9 mouse cellular contexts compared by ENCODE assay signal in the genomic region with DNA sequence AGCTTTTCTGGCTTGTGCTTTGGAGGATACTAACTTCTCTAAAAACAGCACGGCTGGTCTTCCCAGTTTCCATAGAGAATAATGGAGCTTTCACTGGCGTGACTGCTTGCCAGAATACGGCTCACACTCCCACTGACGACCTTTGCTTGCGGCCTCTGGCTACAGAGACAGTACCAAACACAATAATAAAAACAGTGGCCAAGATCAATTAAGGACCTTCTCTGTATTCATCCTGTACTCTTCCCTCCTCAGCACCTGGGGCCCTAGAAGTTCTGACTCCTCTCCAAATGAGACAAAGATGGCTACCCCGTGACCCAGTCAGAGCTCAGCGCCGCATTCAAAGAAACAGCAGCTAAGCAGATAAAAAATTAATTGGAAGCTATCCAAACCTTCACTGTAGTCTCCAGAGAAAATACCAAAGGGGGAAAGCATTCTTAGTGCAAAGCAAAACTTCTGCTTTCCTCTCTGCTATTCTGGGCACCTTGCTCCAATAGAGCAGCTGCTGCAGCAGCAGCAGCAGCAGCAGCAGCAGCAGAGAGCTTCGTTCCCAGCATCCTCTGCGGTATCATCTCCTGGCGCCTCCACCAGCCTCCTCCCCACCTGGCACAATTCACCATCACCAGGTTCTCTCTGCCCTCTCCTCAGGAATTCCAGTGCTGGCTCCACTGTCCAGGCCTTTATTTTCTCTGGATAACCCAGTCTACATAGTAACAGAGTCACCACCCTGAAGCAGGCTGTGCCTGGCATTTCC. TPM values are rescaled to one million over a fixed set of nuclear protein-coding genes. Genes with fewer than 3 reads are reported as not detected.
DNase-seq lines count a peak whose midpoint lies in the region; ATAC-seq and TF ChIP-seq lines count a peak whose summit lies in the region.
"Had no signal": no experiment of that assay in that cellular context is flagged by ENCODE, and none has a peak within 500 bp of the region (broad histone marks: within the 10 kb centered on the region; RNA-seq: fewer than 3 reads in every experiment).

No protein-coding gene starts in this region.

- no peaks in the 10 kb centered on the region for H3K9me3 ChIP-seq in hindbrain, embryonic 15.5 days

- peak; percentile 74 for ATAC-seq in hindbrain, embryonic 15.5 days (ENCODE audit: low FRiP score, low read depth)

- peak overlapping the region; percentile 7; the same call in 1 of the 2 replicates for H3K4me2 ChIP-seq in hindbrain, embryonic 15.5 days

- TF ChIP-seq CTCF in lung, adult 2 months (IDR thresholded peaks at IDR 0.05; ENCODE audit: insufficient read depth, low read length) = no peak
- TF ChIP-seq CTCF in olfactory bulb, adult 2 months (IDR thresholded peaks at IDR 0.05; ENCODE audit: insufficient read depth, low read depth, low read length) = no peak

- peak overlapping the region; percentile 66 for H3K27ac ChIP-seq in hindbrain, embryonic 15.5 days (replicated peaks)
- peak overlapping the region; percentile 37 for H3K27ac ChIP-seq in olfactory bulb, adult 2 months (ENCODE audit: insufficient read depth, low read depth, low read length)

- no peak for TF ChIP-seq POLR2A in lung, adult 2 months (IDR thresholded peaks at IDR 0.05; ENCODE audit: borderline replicate concordance, extremely low read depth, low read depth, low read length)
- no peak for TF ChIP-seq POLR2A in olfactory bulb, adult 2 months (IDR thresholded peaks at IDR 0.05; ENCODE audit: insufficient read depth, low read depth, low read length)

- no peaks in the 10 kb centered on the region for H3K27me3 ChIP-seq in hindbrain, embryonic 15.5 days

- peaks cover 9% of the 10 kb centered on the region for H3K4me1 ChIP-seq in lung, adult 2 months (ENCODE audit: control insufficient read depth, insufficient read depth, low read length)
- H3K4me1 ChIP-seq in hindbrain, embryonic 15.5 days (replicated peaks) = peaks cover 23% of the 10 kb centered on the region; the same call in 1 of the 2 replicates
- peaks cover 2% of the 10 kb centered on the region; the same call in 1 of the 2 replicates for H3K4me1 ChIP-seq in olfactory bulb, adult 2 months (ENCODE audit: control insufficient read depth, insufficient read depth, low read length)

- peak; percentile 12 to 44 for DNase-seq in cerebellum, postnatal 14 days
- no peak for DNase-seq in cerebellum, adult 9-10 months
- DNase-seq in lung, adult 18-20 months = peak; percentile 23 to 32
- no peak for DNase-seq in lung, adult 2 months
- no peak for DNase-seq in thymus, adult 18-20 months
- DNase-seq in adrenal gland, postnatal 25 days = no peak

- H3K36me3 ChIP-seq in hindbrain, embryonic 15.5 days = no peaks in the 10 kb centered on the region

- WGBS in lung, adult 2 months = 51% methylated on average over 11 of the region's 11 CpGs
- 37% methylated on average over 11 of the region's 11 CpGs for WGBS in hindbrain, embryonic 15.5 days
- 34% methylated on average over 11 of the region's 11 CpGs for WGBS in olfactory bulb, adult 2 months

- H3K4me3 ChIP-seq in lung, adult 2 months (replicated peaks; ENCODE audit: extremely low read depth, low read depth, low read length) = no peak overlapping the region
- H3K4me3 ChIP-seq in hindbrain, embryonic 15.5 days = no peak overlapping the region
- no peak overlapping the region for H3K4me3 ChIP-seq in olfactory bulb, adult 2 months (ENCODE audit: insufficient read depth, low read depth, low read length)

- H3K9ac ChIP-seq in hindbrain, embryonic 15.5 days = no peak overlapping the region

RNA-seq across cellular contexts. Expression of a gene that starts 20.6 kb away (rescaled TPM):
- polyA plus RNA-seq in lung, adult 2 months (2012; rRNA removed) = 6.9 and 9.3 TPM in 2 replicates
- 0.64 and 0.69 TPM in 2 replicates for polyA plus RNA-seq in hindbrain, embryonic 15.5 days (2015; fragmentation: Nextera tagmentation; extraction: Ambion mirVana)
- polyA plus RNA-seq in olfactory bulb, adult 2 months (2012; ENCODE audit: insufficient read depth, insufficient read length, low replicate concordance, missing spikeins) = not detected in 2 replicates
- 1.7 and 2.1 TPM in 2 replicates for total RNA-seq in adrenal gland, postnatal 25 days (2021)

RNA-seq across cellular contexts. Expression of a gene that starts 26.9 kb away (rescaled TPM):
- not detected in 2 replicates for polyA plus RNA-seq in lung, adult 2 months (2012; rRNA removed)
- not detected in 2 replicates for polyA plus RNA-seq in hindbrain, embryonic 15.5 days (2015; fragmentation: Nextera tagmentation; extraction: Ambion mirVana)
- not detected in 2 replicates for polyA plus RNA-seq in olfactory bulb, adult 2 months (2012; ENCODE audit: insufficient read depth, insufficient read length, low replicate concordance, missing spikeins)
- total RNA-seq in adrenal gland, postnatal 25 days (2021) = not detected in 2 replicates
- total RNA-seq: layer of hippocampus, postnatal 36 days had no signal

Comparison
In these comparisons a context has a peak if more than half of its experiments do, and no peak if none do; other contexts are left out.
1. DNase-seq: peak in cerebellum, postnatal 14 days (2 of 2) and lung, adult 18-20 months (2 of 2); none in cerebellum, adult 9-10 months (single experiment), lung, adult 2 months (single experiment), thymus, adult 18-20 months (0 of 2) and adrenal gland, postnatal 25 days (single experiment).